Mouse (Mus musculus): Measurements from ENCODE around the gene Kbtbd4. TPM values are rescaled to one million over a fixed set of nuclear protein-coding genes. Genes with fewer than 3 reads are reported as not detected.

Kbtbd4 gene
- total RNA-seq (2021), result 10 to 100 TPM; 18.5 to 20.6 TPM
- long read RNA-seq, experiment 1, transcript Kbtbd4-201 (4 exons, 2,437 nt), result major isoform, 17 of 27 reads
- long read RNA-seq, experiment 1, transcript Kbtbd4-202 (4 exons, 2,343 nt), result minor isoform, 6 of 27 reads
- long read RNA-seq, experiment 1, partial matches to known transcripts, result 1 of 27 reads
- long read RNA-seq, experiment 1, other reads (novel, unspliced or antisense), result 3 of 27 reads
- long read RNA-seq, experiment 2, transcript Kbtbd4-201 (4 exons, 2,437 nt), result major isoform, 25 of 31 reads
- long read RNA-seq, experiment 2, partial matches to known transcripts, result 1 of 31 reads
- long read RNA-seq, experiment 2, other reads (novel, unspliced or antisense), result 2 of 31 reads

GRCm38 (mm10) chr2:90904076-90904855 lies at the start of gene Kbtbd4, which contains the start of gene Ndufs3:
TSS of gene Kbtbd4 (plus strand) at chr2:90904740.
TSS of gene Ndufs3 (minus strand) at chr2:90904827.
- intact Hi-C loops (cut with DNase I), result loop anchor here (5.0 kb wide), 1 partner anchor 38 kb away; the partner anchor contains the start of gene Celf1
- TF ChIP-seq CTCF (IDR thresholded peaks at IDR 0.05), result no peak
- H3K4me3 ChIP-seq, result peak within 1 kb of the TSS; percentile 87
- peak within 1 kb of the TSS; percentile 98 for H3K27ac ChIP-seq
- DNase-seq, result peak; percentile 91

GRCm38 (mm10) chr2:90861486-90861885 lies 43.1 kb upstream of the Kbtbd4 start:
- H3K4me3 ChIP-seq, result no peak overlapping the region
- H3K27ac ChIP-seq, result no peak overlapping the region
- TF ChIP-seq CTCF (IDR thresholded peaks at IDR 0.05), result no peak
- no peak for DNase-seq
- intact Hi-C loops (cut with DNase I), result no loop called here

GRCm38 (mm10) chr2:90864184-90864583 lies 40.4 kb upstream of the Kbtbd4 start:
- no peak for DNase-seq
- Histone ChIP-seq H3K4me3 (no peak overlapping the region), H3K27ac (no peak overlapping the region)
- intact Hi-C loops (cut with DNase I), result no loop called here
- TF ChIP-seq CTCF (IDR thresholded peaks at IDR 0.05), result no peak

- Histone ChIP-seq H3K27ac (peak overlapping the region; percentile 41), H3K4me3 (no peak overlapping the region)
- intact Hi-C loops (cut with DNase I), result loop anchor here (2.0 kb wide), 2 partner anchors 194 to 234 kb away; no protein-coding TSS in a partner anchor
- TF ChIP-seq CTCF (IDR thresholded peaks at IDR 0.05), result peak; percentile 99
- peak; percentile 88 for DNase-seq
Measured at GRCm38 (mm10) chr2:90866524-90866923, 38.0 kb upstream of the Kbtbd4 start.

- H3K4me3 ChIP-seq, result peak overlapping the region; percentile 28
- intact Hi-C loops (cut with DNase I), result loop anchor here (10.0 kb wide), 1 partner anchor 165 kb away; the partner anchor contains the start of gene Rapsn
- TF ChIP-seq CTCF (IDR thresholded peaks at IDR 0.05), result no peak
- DNase-seq, result peak; percentile 57
- peak overlapping the region; percentile 89 for H3K27ac ChIP-seq
Measured at GRCm38 (mm10) chr2:90870136-90870601, 34.4 kb upstream of the Kbtbd4 start.

GRCm38 (mm10) chr2:90871180-90871961 lies 33.2 kb upstream of the Kbtbd4 start:
- intact Hi-C loops (cut with DNase I), result loop anchor here (10.0 kb wide), 1 partner anchor 163 kb away; the partner anchor contains the start of gene Rapsn
- DNase-seq, result peak; percentile 78
- TF ChIP-seq CTCF (IDR thresholded peaks at IDR 0.05), result no peak
- Histone ChIP-seq H3K4me3 (peak overlapping the region; percentile 28), H3K27ac (peak overlapping the region; percentile 89)

- no peak for TF ChIP-seq CTCF (IDR thresholded peaks at IDR 0.05)
Measured at GRCm38 (mm10) chr2:90874025-90874424, 30.5 kb upstream of the Kbtbd4 start.

GRCm38 (mm10) chr2:90875239-90875638 lies 29.3 kb upstream of the Kbtbd4 start:
- no peak for DNase-seq
- no peak for TF ChIP-seq CTCF (IDR thresholded peaks at IDR 0.05)
- Histone ChIP-seq H3K4me3 (no peak overlapping the region), H3K27ac (no peak overlapping the region)
- intact Hi-C loops (cut with DNase I), result loop anchor here (10.0 kb wide), 1 partner anchor 160 kb away; the partner anchor contains the start of gene Rapsn

More at GRCm38 (mm10) chr2:90874025-90874424, 30.5 kb upstream of the Kbtbd4 start:
- peak overlapping the region; percentile 57; the same call in 1 of the 2 replicates for H3K27ac ChIP-seq
- DNase-seq, result peak; percentile 66
- H3K4me3 ChIP-seq, result no peak overlapping the region
- intact Hi-C loops (cut with DNase I), result loop anchor here (10.0 kb wide), 1 partner anchor 161 kb away; the partner anchor contains the start of gene Rapsn

GRCm38 (mm10) chr2:90877584-90878259 lies 26.8 kb upstream of the Kbtbd4 start:
- intact Hi-C loops (cut with DNase I), result loop anchor here (10.0 kb wide), 1 partner anchor 157 kb away; the partner anchor contains the start of gene Rapsn
- Histone ChIP-seq H3K27ac (no peak overlapping the region), H3K4me3 (no peak overlapping the region)
- no peak for TF ChIP-seq CTCF (IDR thresholded peaks at IDR 0.05)
- no peak for DNase-seq

- TF ChIP-seq CTCF (IDR thresholded peaks at IDR 0.05), result no peak
- no peak for DNase-seq
- intact Hi-C loops (cut with DNase I), result loop anchor here (10.0 kb wide), 1 partner anchor 155 kb away; the partner anchor contains the start of gene Rapsn
- Histone ChIP-seq H3K27ac (no peak overlapping the region), H3K4me3 (no peak overlapping the region)
Measured at GRCm38 (mm10) chr2:90879419-90879818, 25.1 kb upstream of the Kbtbd4 start.

GRCm38 (mm10) chr2:90880144-90880785 lies 24.3 kb upstream of the Kbtbd4 start:
- H3K4me3 ChIP-seq, result no peak overlapping the region
- intact Hi-C loops (cut with DNase I), result no loop called here
- DNase-seq, result no peak
- no peak overlapping the region for H3K27ac ChIP-seq
- TF ChIP-seq CTCF (IDR thresholded peaks at IDR 0.05), result no peak
